Mouse (Mus musculus): ENCODE results near the gene Zfp3.

GRCm38 (mm10) chr11:70753146-70753545, 10.9 kb upstream of the Zfp3 start:
- TF ChIP-seq CTCF (IDR thresholded peaks at IDR 0.05; ENCODE audit: low read depth) (no peak), EP300 (IDR thresholded peaks at IDR 0.05; ENCODE audit: low read depth) (no peak)
